Mouse (Mus musculus) embryonic facial prominence, embryonic 15.5 days (tissue): ENCODE measurements at regions not wholly inside any gene's neighbourhood (a gene's known extent, or its start where the extent isn't known, plus 50 kb on each side); places are given as distances from the start of the nearest gene placed in this dataset.

Source experiments
- ATAC-seq: fragments of 200-750 bp; cut with Nextera tagmentation; 2 replicates; pipeline ENCODE4 v1.8.0; 2017; ENCODE audit warnings: low read depth, moderate TSS enrichment; ENCODE audit not compliant: insufficient number of reproducible peaks, low FRiP score, low TSS enrichment
- H3K27ac ChIP-seq: fragments of 300-500 bp; sonication (generic); replicated peaks from 2 replicates; pipeline ENCODE4 v1.5.1; 2015; ENCODE audit warnings: mild to moderate bottlenecking, inconsistent platforms
- H3K27me3 ChIP-seq: fragments of 300-500 bp; sonication (generic); 2 replicates; pipeline ENCODE4 v1.6.1; 2015; ENCODE audit warnings: inconsistent platforms
- H3K36me3 ChIP-seq: fragments of 300-500 bp; sonication (generic); 2 replicates; pipeline ENCODE4 v1.6.1; 2015; ENCODE audit warnings: mild to moderate bottlenecking, inconsistent platforms
- H3K4me1 ChIP-seq: fragments of 300-500 bp; sonication (generic); 2 replicates; pipeline ENCODE4 v1.6.1; 2015; ENCODE audit warnings: inconsistent platforms
- H3K4me2 ChIP-seq: fragments of 300-500 bp; sonication (generic); replicated peaks from 2 replicates; pipeline ENCODE4 v1.6.1; 2015; ENCODE audit warnings: mild to moderate bottlenecking, inconsistent platforms
- H3K4me3 ChIP-seq: fragments of 300-500 bp; sonication (generic); replicated peaks from 2 replicates; pipeline ENCODE4 v1.5.1; 2015; ENCODE audit warnings: mild to moderate bottlenecking, inconsistent platforms
- H3K9ac ChIP-seq: fragments of 300-500 bp; sonication (generic); 2 replicates; pipeline ENCODE4 v1.6.1; 2015; ENCODE audit warnings: inconsistent platforms
- H3K9me3 ChIP-seq: fragments of 300-500 bp; sonication (generic); replicated peaks from 2 replicates; pipeline ENCODE4 v1.6.1; 2016; ENCODE audit warnings: inconsistent platforms
- WGBS: fragments of 180-500 bp; shearing (Covaris S2); methylation state at CpG from one replicate; pipeline ENCODE4 v1.1.7; 2015; 5-methylcytosine and 5-hydroxymethylcytosine counted together

DNA sequence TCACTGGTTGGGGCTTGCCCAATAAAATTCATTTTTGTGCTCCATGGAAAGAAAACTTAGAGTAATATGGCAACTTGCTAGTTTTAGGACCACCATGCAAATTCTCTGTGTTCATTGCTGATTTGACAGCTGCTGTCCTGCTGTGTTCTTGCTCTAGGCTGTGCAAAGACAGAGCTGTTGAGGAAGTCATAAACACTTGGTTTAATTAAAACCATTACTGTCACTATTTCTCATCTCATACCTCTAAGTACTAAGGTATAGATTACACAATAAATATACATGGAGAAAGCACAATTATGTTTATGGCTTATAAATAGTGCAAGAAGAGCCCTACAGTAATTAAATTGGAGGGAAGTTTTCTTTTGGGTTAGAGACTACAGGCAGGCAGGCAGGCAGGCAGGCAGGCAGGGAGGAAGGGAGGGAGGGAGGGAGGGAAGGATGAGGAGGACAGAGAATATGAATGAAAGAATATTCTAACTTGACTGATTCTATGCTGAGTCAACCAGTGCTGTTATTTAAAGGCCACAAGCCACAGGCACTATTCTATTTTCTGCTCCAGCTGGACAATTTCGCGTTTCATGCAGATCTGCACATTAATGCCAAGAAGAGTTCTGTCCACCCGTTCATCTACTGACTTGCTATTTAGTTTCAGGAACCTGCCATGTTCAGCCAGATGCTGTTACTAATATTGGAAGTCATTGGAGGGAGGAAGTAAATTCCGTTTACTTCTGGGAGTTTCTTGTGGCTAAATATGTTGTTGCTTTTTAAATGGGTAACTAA, 61.2 kb upstream of the Rgmb start:
- no peaks in the 10 kb centered on the region for H3K4me1 ChIP-seq
- WGBS: 49% methylated on average over 4 of the region's 4 CpGs
- no peaks in the 10 kb centered on the region for H3K27me3 ChIP-seq
- H3K4me2 ChIP-seq: no peak overlapping the region
- no peaks in the 10 kb centered on the region for H3K9me3 ChIP-seq
- no peak overlapping the region for H3K9ac ChIP-seq
- no peaks in the 10 kb centered on the region for H3K36me3 ChIP-seq
- no peak overlapping the region for H3K4me3 ChIP-seq
- no peak overlapping the region for H3K27ac ChIP-seq
- ATAC-seq: no peak

DNA sequence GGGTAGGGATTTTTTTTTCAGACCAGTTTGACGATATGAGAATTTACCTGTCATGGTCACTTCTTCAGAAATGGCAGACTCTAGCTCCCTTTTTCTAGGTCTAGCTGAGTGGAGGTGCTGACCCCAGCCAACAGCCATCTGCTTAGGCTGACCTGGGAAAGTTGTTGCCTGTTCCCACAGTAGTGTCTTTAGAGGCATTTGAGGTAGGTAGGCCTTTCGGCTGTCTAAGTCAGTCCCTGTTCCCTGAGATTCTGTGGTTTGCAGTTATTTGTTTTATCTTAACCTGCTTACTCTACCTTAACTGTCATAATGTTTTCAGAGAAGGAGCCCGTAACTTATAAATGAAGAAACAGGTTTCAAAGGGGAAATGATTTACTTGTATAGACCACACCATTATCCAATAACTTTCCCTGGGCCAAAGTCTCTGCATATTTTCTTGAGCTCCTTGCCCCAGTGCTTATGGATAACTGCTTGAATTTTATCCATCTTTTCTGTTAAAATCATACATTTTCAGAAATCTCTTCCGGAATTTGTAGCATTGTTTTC, 59.8 kb upstream of the Rgmb start:
- no peak overlapping the region for H3K4me2 ChIP-seq
- no peaks in the 10 kb centered on the region for H3K4me1 ChIP-seq
- no peak overlapping the region for H3K27ac ChIP-seq
- H3K27me3 ChIP-seq: no peaks in the 10 kb centered on the region
- no peak overlapping the region for H3K9ac ChIP-seq
- ATAC-seq: no peak
- H3K36me3 ChIP-seq: no peaks in the 10 kb centered on the region
- no peaks in the 10 kb centered on the region for H3K9me3 ChIP-seq
- 89% methylated on average over 4 of the region's 4 CpGs for WGBS
- no peak overlapping the region for H3K4me3 ChIP-seq

DNA sequence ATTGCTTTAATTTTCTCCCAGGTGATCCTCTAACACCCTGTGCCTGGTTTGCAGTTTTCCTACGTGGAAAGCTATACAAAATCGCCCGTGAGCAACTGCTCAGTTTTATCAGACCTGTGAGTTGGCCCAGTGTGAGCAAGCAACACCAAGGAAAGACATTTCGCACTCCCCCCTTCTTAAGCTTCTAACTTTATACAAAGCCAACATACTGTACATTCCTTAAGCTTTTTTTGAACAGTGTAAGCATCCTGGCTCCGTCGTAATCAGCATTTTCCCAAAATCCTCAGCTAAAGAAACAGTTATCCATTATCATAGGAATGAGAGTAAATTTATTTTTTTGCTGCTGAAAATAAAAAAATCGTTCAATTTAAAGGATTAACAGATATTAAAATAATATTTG, 52.0 kb upstream of the Rgmb start:
- Histone ChIP-seq H3K4me1 (no peaks in the 10 kb centered on the region), H3K4me3 (no peak overlapping the region), H3K9ac (no peak overlapping the region), H3K36me3 (no peaks in the 10 kb centered on the region), H3K27me3 (no peaks in the 10 kb centered on the region), H3K27ac (no peak overlapping the region), H3K9me3 (no peaks in the 10 kb centered on the region), H3K4me2 (no peak overlapping the region)
- WGBS: 62% methylated on average over 7 of the region's 7 CpGs
- ATAC-seq: no peak

DNA sequence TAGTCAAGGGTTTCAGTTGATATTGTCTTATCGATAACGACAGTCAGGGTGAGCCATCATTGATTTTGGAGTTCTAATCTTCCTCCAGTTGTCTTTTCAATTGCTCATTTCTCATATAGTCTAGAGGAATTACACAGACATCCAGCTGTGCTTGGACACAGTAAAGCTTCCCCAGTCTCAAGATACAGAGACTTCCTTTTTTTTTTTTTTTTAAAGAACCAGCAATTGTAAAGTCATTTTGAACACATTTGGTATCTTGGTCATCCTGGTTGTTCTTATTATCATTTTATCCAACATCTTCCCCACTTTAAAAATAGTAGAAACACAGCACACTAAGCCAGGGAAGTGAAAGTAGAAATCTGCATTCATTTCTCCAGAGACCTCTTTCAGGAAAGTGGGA, 51.4 kb upstream of the Rgmb start:
- Histone ChIP-seq H3K9me3 (no peaks in the 10 kb centered on the region), H3K27ac (no peak overlapping the region), H3K9ac (no peak overlapping the region), H3K4me1 (no peaks in the 10 kb centered on the region), H3K4me2 (no peak overlapping the region), H3K36me3 (no peaks in the 10 kb centered on the region), H3K4me3 (no peak overlapping the region), H3K27me3 (no peaks in the 10 kb centered on the region)
- ATAC-seq: no peak
- WGBS: 92% methylated on average over 2 of the region's 2 CpGs
